Mouse (Mus musculus) kidney, adult 2 months (tissue): ENCODE results near the gene Armc7.
"Not testable (repeated sequence)": the region's sequence is repeated elsewhere in the genome, so short reads cannot be mapped to it uniquely, and the experiment has no call there.

Experiments used
- CTCF ChIP-seq: fragments of 200-500 bp; conservative IDR thresholded peaks from 2 replicates; pipeline ENCODE4 v1.5.1; 2011; ENCODE audit warnings: low read depth, mild to moderate bottlenecking, control low read depth, low read length, moderate library complexity, mixed read lengths; ENCODE audit not compliant: insufficient read depth, insufficient read length
- POLR2A ChIP-seq: fragments of 200-500 bp; IDR thresholded peaks from one replicate; pipeline ENCODE4 v1.6.1; 2011; ENCODE audit warnings: low read depth, low read length, control low read depth

DNA sequence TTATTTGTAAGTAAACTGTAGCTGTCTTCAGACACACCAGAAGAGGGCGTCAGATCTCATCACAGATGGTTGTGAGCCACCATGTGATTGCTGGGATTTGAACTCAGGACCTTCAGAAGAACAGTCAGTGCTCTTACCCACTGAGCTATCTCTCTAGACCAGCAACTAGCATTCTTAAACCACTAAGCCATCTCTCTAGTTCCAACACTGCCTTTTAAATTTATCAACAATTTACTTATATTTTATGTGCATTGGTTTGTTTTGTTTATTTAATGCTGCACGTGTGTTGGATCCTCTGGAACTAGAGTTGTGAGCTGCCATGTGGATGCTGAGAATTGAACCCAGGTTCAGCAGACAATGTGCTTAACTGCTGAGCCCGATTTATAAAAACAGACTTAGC lies 51.0 kb downstream of the Armc7 start:
- TF ChIP-seq POLR2A, CTCF: not testable (repeated sequence)
